Mouse (Mus musculus) lung, postnatal 0 days (tissue): ENCODE measurements around the gene Ltc4s. TPM values are rescaled to one million over a fixed set of nuclear protein-coding genes. Genes with fewer than 3 reads are reported as not detected.

ENCODE experiments used
- ATAC-seq: fragments of 200-750 bp; cut with Nextera tagmentation; 2 replicates; pipeline ENCODE4 v1.8.0; 2017; ENCODE audit warnings: moderate library complexity
- DNase-seq: peaks from one replicate; pipeline ENCODE4 v3.0.0-alpha.2; 2016; ENCODE audit warnings: low spot score
- H3K27ac ChIP-seq: fragments of 300-500 bp; sonication (generic); 2 replicates; pipeline ENCODE4 v1.5.1; 2014; ENCODE audit warnings: antibody characterized with exemption, mild to moderate bottlenecking, low read length, mixed read lengths
- H3K27me3 ChIP-seq: fragments of 300-500 bp; sonication (generic); replicated peaks from 2 replicates; pipeline ENCODE4 v1.6.1; 2014; ENCODE audit warnings: low read length, mixed read lengths; ENCODE audit not compliant: insufficient read depth
- H3K36me3 ChIP-seq: fragments of 300-500 bp; sonication (generic); 2 replicates; pipeline ENCODE4 v1.6.1; 2014; ENCODE audit warnings: low read length, mixed read lengths; ENCODE audit not compliant: insufficient read depth
- H3K4me1 ChIP-seq: fragments of 300-500 bp; sonication (generic); 2 replicates; pipeline ENCODE4 v1.6.1; 2014; ENCODE audit warnings: antibody characterized with exemption, low read depth, low read length, mixed read lengths; ENCODE audit not compliant: insufficient read depth
- H3K4me2 ChIP-seq: fragments of 300-500 bp; sonication (generic); replicated peaks from 2 replicates; pipeline ENCODE4 v1.6.1; 2014; ENCODE audit warnings: low read depth, mild to moderate bottlenecking, low read length, moderate library complexity, mixed read lengths
- H3K4me3 ChIP-seq: fragments of 300-500 bp; sonication (generic); 2 replicates; pipeline ENCODE4 v1.5.1; 2014; ENCODE audit warnings: low read depth, low read length
- H3K9ac ChIP-seq: fragments of 300-500 bp; sonication (generic); replicated peaks from 2 replicates; pipeline ENCODE4 v1.6.1; 2014; ENCODE audit warnings: low read depth, mild to moderate bottlenecking
- H3K9me3 ChIP-seq: fragments of 300-500 bp; sonication (generic); 2 replicates; pipeline ENCODE4 v1.6.1; 2016; ENCODE audit warnings: low read length, mixed read lengths
- CTCF ChIP-seq: IDR thresholded peaks from 2 replicates; pipeline ENCODE4 v1.5.1; 2016; ENCODE audit warnings: antibody characterized with exemption, mild to moderate bottlenecking
- EP300 ChIP-seq: IDR thresholded peaks from 2 replicates; pipeline ENCODE4 v1.6.1; 2016; ENCODE audit warnings: antibody characterized with exemption, mild to moderate bottlenecking, control low read depth
- WGBS: fragments of 180-500 bp; shearing (Covaris S2); extraction: QIAGEN DNeasy Blood & Tissue Kit; methylation state at CpG from one replicate; pipeline ENCODE4 v1.1.7; 2014; 5-methylcytosine and 5-hydroxymethylcytosine counted together
- polyA plus RNA-seq: library from polyadenylated mRNA; unstranded; fragments of >200 nt; fragmentation: Nextera tagmentation; extraction: Ambion mirVana; gene quantifications from 2 replicates; pipeline ENCODE4 v1.2.1, GENCODE M21; 2015

Ltc4s gene
- polyA plus RNA-seq, 1 experiment from 2014 or later = 21.9 TPM

DNA sequence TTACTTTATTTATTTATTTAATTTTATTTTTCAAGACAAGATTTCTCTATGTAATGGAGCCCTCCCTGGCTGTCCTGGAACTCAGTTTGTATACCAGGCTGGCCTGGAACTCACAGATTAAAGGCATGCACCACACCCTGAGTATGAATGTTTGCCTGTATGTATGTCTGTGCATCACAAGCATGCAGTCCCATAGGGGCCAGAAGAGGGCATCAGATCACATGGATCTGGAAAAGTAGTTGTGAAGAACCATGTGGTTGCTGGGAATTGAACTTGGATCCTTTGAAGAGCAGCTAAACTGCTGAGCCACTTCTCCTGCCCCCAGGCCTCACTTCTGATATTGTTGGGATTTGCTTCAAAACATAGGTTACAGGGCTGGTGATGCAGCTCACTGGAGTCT, 38.6 kb upstream of the Ltc4s start:
- H3K4me1 ChIP-seq = peaks cover 4% of the 10 kb centered on the region; the same call in 1 of the 2 replicates
- no peaks in the 10 kb centered on the region for H3K36me3 ChIP-seq
- H3K9me3 ChIP-seq = no peaks in the 10 kb centered on the region
- no peak overlapping the region for H3K9ac ChIP-seq
- DNase-seq (no peak), ATAC-seq (no peak)
- H3K27ac ChIP-seq = no peak overlapping the region
- H3K27me3 ChIP-seq = no peaks in the 10 kb centered on the region
- no peak for TF ChIP-seq EP300
- TF ChIP-seq CTCF = peak; percentile 37
- H3K4me2 ChIP-seq = no peak overlapping the region
- H3K4me3 ChIP-seq = no peak overlapping the region

DNA sequence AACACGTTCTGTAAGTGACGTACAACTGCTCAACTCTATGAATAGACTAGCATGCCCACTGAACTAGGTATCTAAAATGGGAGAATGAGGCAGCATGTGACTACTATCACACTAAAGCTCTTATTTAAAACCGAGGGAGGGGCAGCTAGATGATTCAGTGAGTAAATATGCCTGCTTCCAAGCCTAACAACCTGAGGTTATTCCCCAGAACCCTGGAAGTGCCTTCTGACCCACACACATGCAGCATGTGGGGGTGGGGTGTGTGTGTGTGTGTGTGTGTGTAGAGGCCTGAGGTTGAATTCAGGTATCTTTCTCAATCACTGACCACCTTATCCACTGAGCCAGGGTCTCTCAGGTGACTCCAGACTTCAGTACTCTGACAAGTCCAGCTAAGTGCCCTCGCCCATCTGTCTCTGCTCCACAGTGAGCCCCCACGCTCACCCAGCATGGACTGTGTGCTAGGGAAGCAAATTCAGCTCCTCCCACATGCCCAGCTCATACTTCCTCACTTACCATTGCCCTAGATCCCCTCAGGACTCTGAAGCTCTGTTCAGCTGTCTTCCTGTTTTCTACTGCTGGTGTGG, 37.2 kb upstream of the Ltc4s start:
- Histone ChIP-seq H3K4me2 (no peak overlapping the region), H3K36me3 (no peaks in the 10 kb centered on the region), H3K4me3 (no peak overlapping the region), H3K9ac (no peak overlapping the region), H3K27me3 (no peaks in the 10 kb centered on the region), H3K27ac (no peak overlapping the region), H3K4me1 (peaks cover 4% of the 10 kb centered on the region; the same call in 1 of the 2 replicates), H3K9me3 (no peaks in the 10 kb centered on the region)
- peak; percentile 63 for ATAC-seq
- WGBS = 60% methylated on average over 5 of the region's 5 CpGs
- TF ChIP-seq EP300 (no peak), CTCF (no peak)
- peak; percentile 50 for DNase-seq

DNA sequence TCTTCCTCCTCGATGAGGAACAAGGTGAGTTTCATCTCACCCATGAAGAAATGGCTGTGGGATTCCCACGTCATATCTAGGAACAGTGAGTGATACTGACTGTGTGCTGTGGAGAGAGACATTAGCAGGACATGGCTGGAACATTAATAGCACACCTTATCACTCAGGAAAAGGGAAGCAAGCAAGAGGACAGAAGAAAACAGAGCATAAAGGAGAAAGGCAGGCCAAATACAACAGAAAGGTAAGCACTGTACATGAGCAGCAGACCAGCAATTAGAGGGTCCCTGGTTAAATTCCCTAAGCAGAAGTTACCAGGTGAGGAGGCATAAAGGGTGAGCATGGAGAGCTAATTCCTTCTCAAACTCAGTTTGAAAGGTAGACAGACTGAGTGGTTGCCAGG, 36.7 kb upstream of the Ltc4s start:
- Histone ChIP-seq H3K4me1 (peaks cover 4% of the 10 kb centered on the region; the same call in 1 of the 2 replicates), H3K9me3 (no peaks in the 10 kb centered on the region), H3K27me3 (no peaks in the 10 kb centered on the region), H3K4me2 (no peak overlapping the region), H3K27ac (peak overlapping the region; percentile 22; the same call in 1 of the 2 replicates), H3K36me3 (no peaks in the 10 kb centered on the region), H3K9ac (no peak overlapping the region), H3K4me3 (no peak overlapping the region)
- ATAC-seq = 0 out of 2 replicates have a peak, but pooled peaks have one; percentile 1
- TF ChIP-seq CTCF = no peak
- no peak for TF ChIP-seq EP300
- no peak for DNase-seq
- WGBS = 78% methylated on average over 2 of the region's 2 CpGs

DNA sequence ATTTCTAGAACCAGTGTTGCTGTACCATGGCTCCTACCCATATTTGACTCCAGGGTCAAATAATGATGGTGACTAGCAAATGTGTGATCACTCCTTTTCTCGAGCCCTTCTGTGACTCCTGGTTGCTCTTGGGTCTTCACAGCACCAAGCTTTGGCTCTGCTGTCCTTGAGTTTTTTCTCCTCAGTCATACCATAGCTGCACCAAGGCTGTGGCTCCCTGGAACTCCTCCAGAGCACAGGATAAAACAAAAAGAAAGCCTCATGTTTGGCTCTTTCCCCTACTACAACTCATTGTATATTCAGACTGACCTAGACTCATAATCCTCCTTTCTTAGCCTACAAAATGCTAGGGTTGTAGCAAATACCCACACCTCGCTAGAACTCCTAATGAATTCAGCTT, 34.4 kb upstream of the Ltc4s start:
- WGBS = 90% methylated on average over 2 of the region's 2 CpGs

DNA sequence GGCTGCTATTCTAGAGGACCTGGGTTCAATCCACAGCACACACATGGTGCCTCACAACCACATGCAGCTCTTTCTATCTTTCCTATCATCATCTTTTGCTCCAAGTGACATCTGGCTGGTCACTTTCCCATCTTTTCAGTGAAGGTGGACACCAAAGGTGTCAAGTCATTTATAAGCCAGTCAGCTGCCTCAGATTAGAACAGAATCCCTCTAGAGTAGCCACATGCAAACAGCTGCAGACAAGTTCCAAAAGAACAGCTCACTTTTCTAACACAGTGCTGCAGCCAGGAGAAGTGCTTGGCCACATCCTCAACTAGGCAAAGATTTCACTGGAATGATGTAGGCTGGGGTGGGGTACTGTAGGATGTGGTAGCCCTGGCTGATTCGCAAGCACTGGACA, 31.5 kb upstream of the Ltc4s start:
- Histone ChIP-seq H3K4me1 (no peaks in the 10 kb centered on the region), H3K4me3 (no peak overlapping the region), H3K36me3 (peaks cover 18% of the 10 kb centered on the region), H3K27ac (no peak overlapping the region), H3K9ac (no peak overlapping the region), H3K27me3 (no peaks in the 10 kb centered on the region), H3K9me3 (no peaks in the 10 kb centered on the region), H3K4me2 (no peak overlapping the region)
- WGBS = 89% methylated on average over 1 of the region's 1 CpGs
- DNase-seq (no peak), ATAC-seq (no peak)
- TF ChIP-seq CTCF = no peak
- TF ChIP-seq EP300 = no peak

More for the DNA sequence above, 34.4 kb upstream of the Ltc4s start:
- Histone ChIP-seq H3K36me3 (no peaks in the 10 kb centered on the region), H3K27ac (no peak overlapping the region), H3K9me3 (no peaks in the 10 kb centered on the region), H3K4me3 (no peak overlapping the region), H3K4me1 (peaks cover 4% of the 10 kb centered on the region; the same call in 1 of the 2 replicates), H3K4me2 (no peak overlapping the region), H3K9ac (no peak overlapping the region), H3K27me3 (no peaks in the 10 kb centered on the region)
- ATAC-seq (no peak), DNase-seq (no peak)
- TF ChIP-seq CTCF (no peak), EP300 (no peak)

DNA sequence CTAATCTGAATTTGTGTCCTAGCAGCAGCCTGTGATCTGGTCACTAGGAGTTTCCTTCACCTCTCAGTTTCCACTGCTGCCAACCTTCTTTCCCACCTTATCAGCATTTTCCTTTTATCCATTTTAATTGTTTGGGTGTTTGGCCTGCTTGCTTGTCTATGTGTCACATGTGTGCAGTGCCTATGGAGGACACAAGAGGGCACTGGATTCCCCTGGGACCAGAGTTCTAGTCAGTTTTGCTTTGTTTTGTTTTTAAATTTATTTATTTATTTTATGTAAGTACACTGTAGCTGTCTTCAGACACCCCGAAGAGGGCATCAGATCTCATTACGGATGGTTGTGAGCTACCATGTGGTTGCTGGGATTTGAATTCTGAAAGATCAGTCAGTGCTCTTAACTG, 30.7 kb upstream of the Ltc4s start:
- peak; percentile 62 for DNase-seq
- 81% methylated on average over 2 of the region's 2 CpGs for WGBS
- Histone ChIP-seq H3K4me2 (no peak overlapping the region), H3K4me3 (no peak overlapping the region), H3K9ac (no peak overlapping the region), H3K36me3 (peaks cover 18% of the 10 kb centered on the region), H3K27ac (no peak overlapping the region), H3K4me1 (no peaks in the 10 kb centered on the region), H3K9me3 (no peaks in the 10 kb centered on the region), H3K27me3 (no peaks in the 10 kb centered on the region)
- no peak for TF ChIP-seq EP300
- TF ChIP-seq CTCF = peak; percentile 71
- no peak; the same call in 1 of the 2 replicates for ATAC-seq
